Mouse (Mus musculus) heart, adult 8-10 months (tissue): ENCODE results near the gene Zfp978. TPM values are rescaled to one million over a fixed set of nuclear protein-coding genes. Genes with fewer than 3 reads are reported as not detected.
"Not testable (repeated sequence)": the region's sequence is repeated elsewhere in the genome, so short reads cannot be mapped to it uniquely, and the experiment has no call there.

Experiments used
- DNase-seq: peaks from one replicate; pipeline ENCODE4 v3.0.0; 2022; ENCODE audit warnings: low spot score
- total RNA-seq, 4 experiments: library from RNA; stranded (reverse); gene quantifications; 2 replicates each; pipeline ENCODE4 v1.2.4; 2022

The Zfp978 gene
- total RNA-seq, 4 experiments from 2014 or later: 0.98 TPM; not detected in 3

DNA sequence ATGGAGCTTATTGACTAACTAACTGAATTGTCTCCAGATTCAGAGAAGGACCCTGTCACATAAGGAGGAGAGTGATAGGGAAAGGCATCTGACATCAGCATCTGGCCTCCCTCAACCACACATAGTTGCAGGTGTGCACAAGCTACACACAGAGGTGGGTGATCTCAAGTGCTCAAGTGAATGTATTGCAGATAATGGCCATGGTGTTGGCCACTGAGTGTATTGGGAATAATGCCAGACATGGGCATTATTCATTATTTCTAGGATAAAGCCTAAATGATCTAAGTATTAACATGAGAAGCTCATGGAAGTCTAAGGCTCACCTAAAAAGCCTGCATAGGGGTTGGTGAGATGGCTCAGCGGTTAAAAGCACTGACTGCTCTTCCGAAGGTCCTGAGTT is 10.6 kb upstream of the Zfp978 start:
- not testable (repeated sequence) for DNase-seq

- DNase-seq: not testable (repeated sequence)
Measured at GRCm38 (mm10) chr4:147351376-147351980, 9.6 kb upstream of the Zfp978 start.

- DNase-seq: not testable (repeated sequence)
Measured at GRCm38 (mm10) chr4:147353626-147354025, 7.5 kb upstream of the Zfp978 start.

DNA sequence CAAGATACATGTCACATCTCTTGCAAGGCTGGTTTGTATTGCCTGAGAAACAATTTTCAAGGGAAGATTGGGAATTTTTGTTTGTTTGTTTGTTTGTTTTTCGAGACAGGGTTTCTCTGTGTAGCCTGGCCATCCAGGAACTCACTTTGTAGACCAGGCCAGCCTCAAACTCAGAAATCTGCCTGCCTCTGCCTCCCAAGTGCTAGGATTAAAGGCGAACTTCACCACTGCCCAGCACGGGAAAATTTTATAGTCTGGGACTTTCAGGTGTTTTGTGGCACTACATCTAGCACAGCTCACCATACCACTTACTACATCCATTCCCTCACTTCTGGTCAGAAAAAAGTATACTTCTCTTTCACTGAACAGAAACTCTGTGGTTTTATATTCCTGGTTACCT is 5.1 kb upstream of the Zfp978 start:
- not testable (repeated sequence) for DNase-seq

DNA sequence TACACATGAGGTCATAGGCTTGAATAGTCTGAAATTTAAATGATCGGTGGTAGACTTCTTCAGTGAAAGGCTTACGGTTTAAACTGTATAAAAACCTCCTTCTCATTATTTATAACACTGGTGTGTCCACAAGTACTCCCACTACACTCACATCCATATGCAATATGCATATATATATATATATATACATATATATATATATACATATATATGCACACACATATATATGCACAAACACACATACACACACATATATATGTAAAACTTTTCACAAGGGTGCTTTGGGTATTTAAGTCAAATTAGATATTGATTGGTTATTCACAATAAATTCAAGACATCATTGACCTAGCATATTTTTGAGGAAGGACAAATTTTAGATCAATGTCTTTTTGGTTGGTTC is 3.9 kb upstream of the Zfp978 start:
- DNase-seq: not testable (repeated sequence)

DNA sequence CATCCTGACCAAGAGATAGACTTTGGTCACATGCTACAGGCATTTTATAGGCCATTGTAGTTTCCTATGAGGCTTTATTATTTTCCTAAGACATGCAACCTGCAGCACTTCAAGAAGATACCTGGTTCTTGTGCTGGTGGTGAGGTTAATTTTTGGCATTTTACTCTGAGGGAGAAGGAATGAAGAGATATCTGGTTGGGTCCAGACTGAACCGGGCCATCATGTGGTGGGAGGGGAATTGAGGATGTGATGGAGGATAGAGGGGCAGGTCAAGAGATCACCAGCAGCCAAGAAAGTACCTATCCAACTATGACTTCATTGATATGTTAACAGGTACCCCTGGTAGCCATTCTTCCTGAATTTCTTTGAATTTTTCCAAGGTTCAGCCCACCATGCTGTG is 769 bp downstream of the Zfp978 start:
- DNase-seq: not testable (repeated sequence)

GRCm38 (mm10) chr4:147369564-147369963 is 8.5 kb downstream of the Zfp978 start:
- DNase-seq: not testable (repeated sequence)

GRCm38 (mm10) chr4:147383199-147383598 is 22.1 kb downstream of the Zfp978 start:
- not testable (repeated sequence) for DNase-seq

- DNase-seq: not testable (repeated sequence)
Measured at GRCm38 (mm10) chr4:147397201-147397600, 36.1 kb downstream of the Zfp978 start.

DNA sequence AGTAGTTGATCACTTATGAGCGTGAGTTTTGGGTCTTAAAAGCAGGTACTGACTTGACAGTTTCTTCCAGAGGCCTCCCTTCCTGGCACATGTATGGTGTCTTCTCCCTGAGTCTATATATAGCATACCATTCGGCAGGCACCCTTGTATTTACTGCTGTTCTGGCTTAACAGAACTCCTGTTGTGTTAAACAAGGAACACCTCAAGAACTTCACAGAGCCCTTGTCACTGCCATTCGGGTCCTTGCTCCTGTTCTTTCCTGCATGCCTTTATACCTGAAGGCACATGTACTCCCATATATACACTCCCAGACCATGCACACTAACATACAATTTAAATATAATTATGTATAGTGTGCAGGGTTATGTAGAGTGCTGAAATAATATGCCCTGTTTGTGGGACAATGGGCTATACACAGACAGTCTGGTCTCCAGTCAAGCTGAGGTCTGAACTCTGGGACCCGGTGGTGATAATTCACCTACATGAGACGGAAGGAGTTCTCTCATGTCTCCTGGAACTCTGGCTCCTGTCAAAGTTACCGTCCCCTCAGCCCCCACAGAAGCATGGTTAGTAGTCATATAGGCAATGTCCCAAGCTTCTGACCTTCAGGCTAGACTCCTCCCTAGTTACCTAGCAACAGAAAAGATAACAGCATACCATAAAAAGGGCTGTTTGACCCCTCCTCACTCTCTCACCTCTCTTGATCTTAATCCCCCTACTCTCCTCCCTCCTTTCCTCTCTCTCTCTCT is 37.0 kb downstream of the Zfp978 start:
- DNase-seq: not testable (repeated sequence)

GRCm38 (mm10) chr4:147398741-147399140 is 37.6 kb downstream of the Zfp978 start:
- not testable (repeated sequence) for DNase-seq

DNA sequence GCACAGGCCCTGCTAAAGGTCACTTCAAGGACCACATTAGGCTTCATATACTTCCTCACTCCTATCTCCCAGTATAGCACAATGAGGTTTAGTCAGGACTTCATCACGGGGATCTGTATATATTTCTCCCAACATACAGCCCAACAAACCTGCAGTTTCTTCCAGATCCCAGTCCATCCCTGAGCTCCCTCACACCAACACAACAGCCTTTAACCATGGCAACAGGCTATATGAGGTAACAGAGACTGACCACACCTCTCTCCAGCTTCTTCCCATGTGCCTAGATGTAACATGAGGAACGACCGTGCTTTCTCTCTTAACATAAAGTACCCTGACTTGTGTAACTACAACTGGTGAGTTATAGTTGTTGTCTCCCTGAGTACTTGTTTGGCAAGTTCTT is 38.4 kb downstream of the Zfp978 start:
- not testable (repeated sequence) for DNase-seq

DNA sequence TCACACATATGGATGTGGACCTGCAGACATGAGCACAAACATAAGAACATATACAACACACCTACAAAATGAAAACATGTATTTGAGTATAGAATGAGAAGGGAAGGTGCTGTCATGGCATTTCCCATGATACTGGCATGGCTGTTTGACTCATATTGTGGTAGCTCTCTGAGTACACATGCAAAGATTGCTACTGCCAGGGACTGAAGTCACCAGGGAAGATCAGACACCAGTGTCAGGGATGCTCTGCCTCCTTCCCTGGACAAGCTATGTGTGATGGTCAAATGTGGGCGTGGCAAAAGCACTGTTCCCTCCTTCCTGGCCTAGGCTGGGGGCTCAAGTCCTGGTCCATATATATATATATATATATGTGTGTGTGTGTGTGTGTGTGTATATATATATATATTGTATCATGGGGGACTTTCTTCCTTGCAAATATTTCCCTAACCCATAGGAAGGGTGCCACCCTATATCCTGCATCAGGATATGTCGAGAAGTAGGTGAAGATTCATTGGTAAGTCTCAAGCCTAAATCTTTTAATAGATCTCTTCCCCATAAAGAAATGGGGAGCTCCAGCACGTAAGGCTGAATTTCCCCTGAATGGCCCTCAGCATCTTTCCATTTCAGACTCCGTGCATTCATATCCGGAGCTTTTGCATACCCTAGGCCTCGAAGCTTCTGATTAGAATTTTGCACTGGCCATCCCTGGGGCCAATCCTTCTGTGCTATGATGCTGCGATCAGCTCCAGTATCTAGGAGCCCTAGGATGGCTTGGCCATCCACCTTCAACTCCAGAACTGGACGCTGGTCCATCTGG is 39.1 kb downstream of the Zfp978 start:
- DNase-seq: not testable (repeated sequence)

GRCm38 (mm10) chr4:147400848-147401715 is 40.0 kb downstream of the Zfp978 start:
- DNase-seq: not testable (repeated sequence)

- DNase-seq: not testable (repeated sequence)
Measured at GRCm38 (mm10) chr4:147401736-147402506, 40.8 kb downstream of the Zfp978 start.

- not testable (repeated sequence) for DNase-seq
Measured at GRCm38 (mm10) chr4:147402507-147402890, 41.4 kb downstream of the Zfp978 start.

DNA sequence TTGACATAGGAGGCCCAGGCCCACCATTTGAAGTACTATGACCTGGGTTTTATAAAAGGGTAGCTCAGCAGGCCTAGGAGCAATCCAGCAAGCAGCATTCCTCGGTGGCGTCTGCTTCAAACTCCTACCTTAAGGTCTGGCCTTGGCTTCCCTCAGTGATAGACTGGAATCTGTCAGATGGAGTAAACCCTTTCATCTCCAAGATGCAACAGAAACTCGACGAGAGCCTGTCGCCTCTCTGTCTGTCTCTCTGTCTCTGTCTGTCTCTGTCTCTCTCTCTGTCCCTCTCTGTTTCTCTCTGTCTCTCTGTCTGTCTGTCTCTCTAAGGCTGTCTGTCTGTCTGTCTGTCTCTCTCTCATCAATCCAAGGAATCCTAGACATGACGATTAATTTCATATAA is 42.4 kb downstream of the Zfp978 start:
- not testable (repeated sequence) for DNase-seq

- not testable (repeated sequence) for DNase-seq
Measured at GRCm38 (mm10) chr4:147403931-147404913, 43.1 kb downstream of the Zfp978 start.
